Mouse (Mus musculus) CH12.LX (cell line): ENCODE results near the gene Kcne3. TPM values are rescaled to one million over a fixed set of nuclear protein-coding genes. Genes with fewer than 3 reads are reported as not detected.

ENCODE experiments used
- DNase-seq: peaks from one replicate; pipeline ENCODE4 v3.0.0-alpha.2; 2013; ENCODE audit errors: extremely low read depth
- H3K27ac ChIP-seq: 2 replicates; pipeline ENCODE4 v1.5.1; 2012; ENCODE audit warnings: low read depth, mild to moderate bottlenecking, control low read depth, moderate library complexity; ENCODE audit not compliant: insufficient read depth
- H3K27me3 ChIP-seq: replicated peaks from 2 replicates; pipeline ENCODE3; 2012; ENCODE audit warnings: inconsistent platforms
- H3K36me3 ChIP-seq, 2 experiments: replicated peaks in 1 of 2; 2 replicates each; pipeline versions ENCODE3 to v1.6.1; 2012; ENCODE audit warnings: inconsistent platforms in 1 of 2, low read length in 1 of 2, mild to moderate bottlenecking in 1 of 2, mixed read lengths in 1 of 2, moderate library complexity in 1 of 2; ENCODE audit not compliant: control insufficient read depth in 1 of 2, insufficient read depth in 1 of 2
- H3K4me1 ChIP-seq, 2 experiments: 2 replicates each; pipeline ENCODE4 v1.6.1; 2012; ENCODE audit warnings: inconsistent platforms in 1 of 2, moderate library complexity in 1 of 2; ENCODE audit not compliant: insufficient read depth in 2 of 2, control insufficient read depth in 1 of 2
- H3K4me2 ChIP-seq: 2 replicates; pipeline ENCODE4 v1.6.1; 2012; ENCODE audit warnings: low read depth, mild to moderate bottlenecking, control low read depth; ENCODE audit not compliant: poor library complexity, insufficient read depth, severe bottlenecking
- H3K4me3 ChIP-seq, 3 experiments: fragments of 150-350 bp in 1 of 3; sonication (generic) in 1 of 3; replicated peaks in 1 of 3; 2 replicates each; pipeline versions ENCODE3 to v1.5.1; 2011 to 2012; ENCODE audit warnings: low read depth in 2 of 3, low read length in 2 of 3, mild to moderate bottlenecking in 2 of 3, moderate library complexity in 2 of 3, control low read depth in 1 of 3, improper control_type of control experiment in 1 of 3, inconsistent platforms in 1 of 3, mixed read lengths in 1 of 3; ENCODE audit not compliant: poor library complexity in 1 of 3
- H3K79me2 ChIP-seq: replicated peaks from 2 replicates; pipeline ENCODE4 v1.6.1; 2012; ENCODE audit warnings: mild to moderate bottlenecking, moderate library complexity; ENCODE audit not compliant: control insufficient read depth, poor library complexity, insufficient read depth, severe bottlenecking; ENCODE audit errors: extremely low read depth
- H3K9ac ChIP-seq: 2 replicates; pipeline ENCODE4 v1.6.1; 2012; ENCODE audit warnings: low read depth, mild to moderate bottlenecking, control low read depth, moderate library complexity; ENCODE audit not compliant: insufficient read depth
- H3K9me3 ChIP-seq: replicated peaks from 2 replicates; pipeline ENCODE3; 2012; ENCODE audit warnings: low read length, inconsistent platforms, mixed read lengths
- CHD2 ChIP-seq: IDR thresholded peaks from 2 replicates; pipeline ENCODE4 v1.6.1; 2011; ENCODE audit warnings: low read length, improper control_type of control experiment
- CTCF ChIP-seq, 2 experiments: IDR thresholded peaks in 1 of 2; conservative IDR thresholded peaks in 1 of 2; 2 replicates each; pipeline ENCODE4 v1.5.1; 2011 to 2012; ENCODE audit warnings: low read depth in 2 of 2, low read length in 2 of 2, improper control_type of control experiment in 1 of 2, inconsistent platforms in 1 of 2, mild to moderate bottlenecking in 1 of 2, moderate library complexity in 1 of 2
- E2F4 ChIP-seq: IDR thresholded peaks from 2 replicates; pipeline ENCODE4 v1.6.1; 2011; ENCODE audit warnings: low read depth, low read length, improper control_type of control experiment; ENCODE audit not compliant: insufficient replicate concordance
- ELF1 ChIP-seq: IDR thresholded peaks from 2 replicates; pipeline ENCODE4 v1.6.1; 2014; ENCODE audit warnings: low read depth, mild to moderate bottlenecking, inconsistent platforms, low read length, improper control_type of control experiment
- EP300 ChIP-seq: IDR thresholded peaks from 2 replicates; pipeline ENCODE4 v1.6.1; 2011; ENCODE audit warnings: low read length, improper control_type of control experiment
- ETS1 ChIP-seq: conservative IDR thresholded peaks from 2 replicates; pipeline ENCODE4 v1.6.1; 2012; ENCODE audit warnings: low read depth, mild to moderate bottlenecking, inconsistent platforms, low read length, improper control_type of control experiment, moderate library complexity
- GABPA ChIP-seq: IDR thresholded peaks from 2 replicates; pipeline ENCODE4 v1.6.1; 2012; ENCODE audit warnings: low read depth, low read length, improper control_type of control experiment, inconsistent platforms; ENCODE audit not compliant: insufficient replicate concordance
- IRF4 ChIP-seq: IDR thresholded peaks from 2 replicates; pipeline ENCODE4 v1.6.1; 2014; ENCODE audit warnings: low read depth, mild to moderate bottlenecking, inconsistent platforms, low read length, improper control_type of control experiment
- JUN ChIP-seq: IDR thresholded peaks from 2 replicates; pipeline ENCODE4 v1.6.1; 2011; ENCODE audit warnings: low read depth, mild to moderate bottlenecking, low read length, improper control_type of control experiment, moderate library complexity; ENCODE audit not compliant: insufficient read depth
- JUND ChIP-seq: conservative IDR thresholded peaks from 2 replicates; pipeline ENCODE4 v1.6.1; 2011; ENCODE audit warnings: low read depth, low read length, improper control_type of control experiment
- MAFK ChIP-seq: IDR thresholded peaks from 2 replicates; pipeline ENCODE4 v1.6.1; 2011; ENCODE audit warnings: low read length, improper control_type of control experiment; ENCODE audit not compliant: insufficient replicate concordance
- MAX ChIP-seq: IDR thresholded peaks from 2 replicates; pipeline ENCODE4 v1.6.1; 2011; ENCODE audit warnings: low read length, improper control_type of control experiment
- MAZ ChIP-seq: IDR thresholded peaks from 2 replicates; pipeline ENCODE4 v1.6.1; 2012; ENCODE audit warnings: low read depth, mild to moderate bottlenecking, inconsistent platforms, low read length, improper control_type of control experiment, moderate library complexity
- MEF2A ChIP-seq: IDR thresholded peaks from 2 replicates; pipeline ENCODE4 v1.6.1; 2014; ENCODE audit warnings: low read depth, mild to moderate bottlenecking, inconsistent platforms, low read length, improper control_type of control experiment, borderline replicate concordance
- MYC ChIP-seq: IDR thresholded peaks from 2 replicates; pipeline ENCODE4 v1.6.1; 2011; ENCODE audit warnings: low read depth, mild to moderate bottlenecking, improper control_type of control experiment, low read length
- NELFE ChIP-seq: IDR thresholded peaks from 2 replicates; pipeline ENCODE4 v1.6.1; 2011; ENCODE audit warnings: low read depth, low read length, improper control_type of control experiment
- NRF1 ChIP-seq: IDR thresholded peaks from 2 replicates; pipeline ENCODE4 v1.6.1; 2014; ENCODE audit warnings: low read depth, mild to moderate bottlenecking, inconsistent platforms, low read length, improper control_type of control experiment, moderate library complexity
- POLR2A ChIP-seq: IDR thresholded peaks from 2 replicates; pipeline ENCODE4 v1.6.1; 2011; ENCODE audit warnings: low read depth, mild to moderate bottlenecking, improper control_type of control experiment, low read length
- POLR2AphosphoS2 ChIP-seq: IDR thresholded peaks from 2 replicates; pipeline ENCODE4 v1.6.1; 2011; ENCODE audit warnings: low read depth, low read length, improper control_type of control experiment
- RAD21 ChIP-seq: IDR thresholded peaks from 2 replicates; pipeline ENCODE4 v1.6.1; 2011; ENCODE audit warnings: low read depth, mild to moderate bottlenecking, low read length, improper control_type of control experiment, moderate library complexity
- ZC3H11A ChIP-seq: IDR thresholded peaks from 2 replicates; pipeline ENCODE4 v1.6.1; 2012; ENCODE audit warnings: low read depth, mild to moderate bottlenecking, inconsistent platforms, low read length, improper control_type of control experiment
- ZKSCAN1 ChIP-seq: IDR thresholded peaks from 2 replicates; pipeline ENCODE4 v1.6.1; 2012; ENCODE audit warnings: low read depth, inconsistent platforms, low read length, improper control_type of control experiment, borderline replicate concordance
- ZNF384 ChIP-seq: IDR thresholded peaks from 2 replicates; pipeline ENCODE4 v1.6.1; 2012; ENCODE audit warnings: low read depth, low read length, improper control_type of control experiment, inconsistent platforms
- dilution Hi-C: fragments of 300-500 bp; cut with MboI; formaldehyde crosslinking; loops from 2 replicates; pipeline ENCODE4 v1.14.3; 2020; ENCODE audit warnings: low sequenced_read_pairs; ENCODE audit not compliant: extremely low pct_unique_long_range_greater_than_20kb, extremely low pct_ligation_motif_present
- in situ Hi-C: fragments of 300-500 bp; cut with MboI; formaldehyde crosslinking; loops from 3 replicates; pipeline ENCODE4 v1.14.3; 2019; ENCODE audit warnings: low sequenced_read_pairs, low pct_ligation_motif_present, low pct_unique_long_range_greater_than_20kb, mixed read lengths
- polyA plus RNA-seq: library from polyadenylated mRNA; unstranded; fragments of >175 nt; gene quantifications from 2 replicates; pipeline ENCODE4 v1.2.1, GENCODE M21; 2012; ENCODE audit warnings: low read depth; ENCODE audit not compliant: insufficient read length
- total RNA-seq, 2 experiments: library from RNA; depleted of rRNA; stranded (reverse); fragments of 300-350 nt in 1 of 2; fragments of >200 nt in 1 of 2; gene quantifications; 2 replicates each; pipeline ENCODE4 v1.2.3; 2012 to 2014

Kcne3 gene
- total and polyA plus RNA-seq, 3 experiments, result not detected

DNA sequence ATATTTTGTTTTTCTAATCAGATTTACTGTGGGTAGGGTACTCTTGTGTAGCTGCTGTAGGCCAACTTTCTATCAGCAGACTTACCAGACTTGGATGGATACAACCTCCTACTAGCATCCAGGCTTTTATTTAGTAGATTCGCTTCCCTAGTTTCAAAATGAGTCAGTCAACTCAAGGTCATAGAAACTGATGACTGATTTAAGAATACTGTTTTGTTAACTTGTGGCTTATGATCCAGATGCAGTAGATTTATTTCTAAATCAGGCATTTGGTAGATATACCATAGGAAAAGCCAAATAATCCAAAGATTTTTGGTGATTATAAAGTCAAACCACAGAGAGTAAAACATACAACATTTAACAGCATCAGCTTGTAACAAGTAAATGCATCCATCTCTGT is 54.3 kb downstream of the Kcne3 start:
- peaks cover 2% of the 10 kb centered on the region for H3K27me3 ChIP-seq
- no peak overlapping the region for H3K27ac ChIP-seq
- no peaks in the 10 kb centered on the region for H3K79me2 ChIP-seq
- H3K9me3 ChIP-seq, result no peaks in the 10 kb centered on the region
- peaks cover 2 to 32% of the 10 kb centered on the region in 2 experiments; a peak in 3 of 4 replicates for H3K4me1 ChIP-seq
- dilution Hi-C loops (no loop called here), in situ Hi-C loops (no loop called here)
- H3K9ac ChIP-seq, result no peak overlapping the region
- no peak for TF ChIP-seq ZKSCAN1
- TF ChIP-seq POLR2AphosphoS2, result no peak
- no peak for TF ChIP-seq ZNF384
- TF ChIP-seq JUN, result peak; percentile 36; the same call in 1 of the 2 replicates
- TF ChIP-seq MAX, result no peak
- peak; percentile 63 for TF ChIP-seq JUND
- TF ChIP-seq MEF2A, result no peak
- TF ChIP-seq EP300, result peak; percentile 56; the same call in 1 of the 2 replicates
- no peak for TF ChIP-seq ETS1
- TF ChIP-seq MAZ, result no peak
- peak; percentile 53; the same call in 1 of the 2 replicates for TF ChIP-seq IRF4
- TF ChIP-seq MYC, result no peak
- no peak for TF ChIP-seq CTCF (conservative IDR thresholded peaks at IDR 0.05 in 1 of 2, IDR thresholded peaks at IDR 0.05 in 1 of 2; ENCODE audit: low read depth in 2 of 2, low read length in 2 of 2)
- no peak for DNase-seq
- no peak overlapping the region for H3K4me2 ChIP-seq
- H3K36me3 ChIP-seq, result no peaks in the 10 kb centered on the region
- H3K4me3 ChIP-seq, result no peak overlapping the region

DNA sequence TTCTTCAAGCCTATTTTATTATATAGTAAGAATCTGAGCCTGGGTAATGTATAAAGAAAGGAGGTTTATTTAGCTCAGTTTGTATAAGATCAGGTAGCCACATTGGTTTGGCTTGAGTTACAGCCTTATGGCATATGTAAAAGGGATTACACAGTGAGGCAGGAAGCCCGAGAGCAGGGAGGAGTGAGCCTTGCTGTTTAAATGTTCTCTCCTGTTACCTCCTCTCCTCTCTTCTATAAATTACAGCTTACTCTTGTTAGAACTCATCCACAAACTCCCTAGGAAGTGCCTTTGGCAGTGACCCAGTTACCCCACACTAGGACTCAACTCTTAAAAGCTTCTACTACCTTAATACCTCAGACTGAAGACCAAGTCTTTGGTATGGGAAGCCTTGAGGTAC is 55.4 kb downstream of the Kcne3 start:
- peaks cover 2 to 24% of the 10 kb centered on the region in 2 experiments; a peak in 3 of 4 replicates for H3K4me1 ChIP-seq
- no peak for TF ChIP-seq NELFE
- TF ChIP-seq ETS1, result no peak
- TF ChIP-seq POLR2AphosphoS2, result no peak
- no peak for TF ChIP-seq CHD2
- TF ChIP-seq JUN, result no peak
- no peak for TF ChIP-seq NRF1
- TF ChIP-seq GABPA, result no peak
- no peak for TF ChIP-seq ZC3H11A
- TF ChIP-seq E2F4, result no peak
- no peak for TF ChIP-seq MAFK
- TF ChIP-seq JUND, result no peak
- TF ChIP-seq ELF1, result no peak
- TF ChIP-seq IRF4, result no peak
- no peak for TF ChIP-seq RAD21
- TF ChIP-seq POLR2A, result no peak
- no peak for TF ChIP-seq MYC
- no peak overlapping the region for H3K4me3 ChIP-seq
- in situ Hi-C loops (no loop called here), dilution Hi-C loops (no loop called here)
- peaks cover 2% of the 10 kb centered on the region for H3K27me3 ChIP-seq
- no peak overlapping the region for H3K9ac ChIP-seq
- no peak overlapping the region for H3K4me2 ChIP-seq
- DNase-seq, result no peak
- no peaks in the 10 kb centered on the region for H3K9me3 ChIP-seq
- H3K36me3 ChIP-seq, result no peaks in the 10 kb centered on the region
- no peaks in the 10 kb centered on the region for H3K79me2 ChIP-seq
- no peak overlapping the region for H3K27ac ChIP-seq
